In the genomic region with DNA sequence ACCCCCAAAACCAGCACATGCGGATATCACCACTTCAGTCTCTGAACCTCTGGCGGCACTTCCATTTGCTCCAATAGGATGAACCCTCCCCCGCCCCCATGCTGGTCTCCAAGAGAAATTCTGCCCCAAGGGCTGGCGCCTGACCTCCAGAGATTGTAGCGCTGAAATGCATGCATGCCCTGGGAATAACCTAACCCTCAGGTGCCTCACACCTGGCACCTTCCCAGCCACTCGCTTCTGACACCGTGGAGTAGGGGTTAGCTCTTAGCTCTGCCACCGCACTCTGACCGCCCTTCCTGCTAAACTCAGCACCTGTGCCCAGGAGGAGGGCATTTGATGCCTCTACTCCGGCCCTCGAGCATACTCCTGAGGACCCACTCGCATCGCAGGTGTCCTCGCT, we compare ENCODE assay signal across 8 mouse cellular contexts. TPM values are rescaled to one million over a fixed set of nuclear protein-coding genes. Genes with fewer than 3 reads are reported as not detected.
DNase-seq lines count a peak whose midpoint lies in the region; ATAC-seq and TF ChIP-seq lines count a peak whose summit lies in the region.

No protein-coding gene starts in this region.

- DNase-seq in gastrocnemius, adult 2 months, result no peak
- no peak for DNase-seq in gastrocnemius, postnatal 4 days (ENCODE audit: low spot score in 2 of 2)
- DNase-seq in CH12.LX (ENCODE audit: extremely low read depth), result no peak
- DNase-seq in liver, embryonic 14.5 days (ENCODE audit: low read depth in 3 of 3, low spot score in 3 of 3), result no peak
- DNase-seq in B cell, adult 2 months, result no peak
- DNase-seq in frontal cortex, postnatal 10 days (ENCODE audit: low spot score in 2 of 2), result no peak
- no peak for DNase-seq in adrenal gland, postnatal 25 days

- no peak for TF ChIP-seq POLR2A in CH12.LX (IDR thresholded peaks at IDR 0.05; ENCODE audit: low read depth, low read length)

- TF ChIP-seq CTCF in gastrocnemius, adult 2 months (IDR thresholded peaks at IDR 0.05), result no peak
- TF ChIP-seq CTCF in CH12.LX (conservative IDR thresholded peaks at IDR 0.05 in 1 of 2, IDR thresholded peaks at IDR 0.05 in 1 of 2; ENCODE audit: low read depth in 2 of 2, low read length in 2 of 2), result no peak
- no peak for TF ChIP-seq CTCF in liver, embryonic 14.5 days (IDR thresholded peaks at IDR 0.05; ENCODE audit: low read depth)

- no peak for TF ChIP-seq EP300 in CH12.LX (IDR thresholded peaks at IDR 0.05; ENCODE audit: low read length)
- TF ChIP-seq EP300 in liver, embryonic 14.5 days (IDR thresholded peaks at IDR 0.05; ENCODE audit: low read depth), result no peak

- WGBS in forebrain, embryonic 16.5 days, result 1% methylated on average over 14 of the region's 14 CpGs
- 4% methylated on average over 14 of the region's 14 CpGs for WGBS in liver, embryonic 14.5 days (ENCODE audit: insufficient replicate concordance)

- dilution Hi-C loops in CH12.LX (cut with MboI; ENCODE audit: extremely low pct_ligation_motif_present, extremely low pct_unique_long_range_greater_than_20kb, low sequenced_read_pairs), result no loop called here

- peaks cover 4% of the 10 kb centered on the region for H3K9me3 ChIP-seq in CH12.LX (replicated peaks; ENCODE audit: low read length)
- H3K9me3 ChIP-seq in forebrain, embryonic 16.5 days (ENCODE audit: control insufficient read depth, low read length), result no peaks in the 10 kb centered on the region
- H3K9me3 ChIP-seq in liver, embryonic 14.5 days (ENCODE audit: control insufficient read depth, low read length), result no peaks in the 10 kb centered on the region

- H3K27me3 ChIP-seq in CH12.LX (replicated peaks), result peaks cover 73% of the 10 kb centered on the region
- H3K27me3 ChIP-seq in forebrain, embryonic 16.5 days (replicated peaks; ENCODE audit: control insufficient read depth, insufficient read depth, low read length), result no peaks in the 10 kb centered on the region
- peaks cover 30% of the 10 kb centered on the region for H3K27me3 ChIP-seq in liver, embryonic 14.5 days (ENCODE audit: control insufficient read depth, insufficient read depth, low read length)

- no peaks in the 10 kb centered on the region for H3K79me2 ChIP-seq in CH12.LX (replicated peaks; ENCODE audit: control insufficient read depth, extremely low read depth, insufficient read depth, poor library complexity, severe bottlenecking)

- no peak for TF ChIP-seq RAD21 in CH12.LX (IDR thresholded peaks at IDR 0.05; ENCODE audit: low read depth, low read length)

- no peak overlapping the region for H3K9ac ChIP-seq in CH12.LX (ENCODE audit: insufficient read depth, low read depth)
- H3K9ac ChIP-seq in forebrain, embryonic 16.5 days (replicated peaks; ENCODE audit: low read depth, low read length), result peak overlapping the region; percentile 57
- no peak overlapping the region; the same call in 1 of the 2 replicates for H3K9ac ChIP-seq in liver, embryonic 14.5 days (replicated peaks)

- no peak for ATAC-seq in forebrain, embryonic 16.5 days
- ATAC-seq in liver, embryonic 14.5 days (ENCODE audit: insufficient read depth), result peak; percentile 8; the same call in 1 of the 2 replicates

- intact Hi-C loops in gastrocnemius, adult 2 months (cut with DNase I), result no loop called here

- H3K36me3 ChIP-seq in CH12.LX (replicated peaks in 1 of 2; ENCODE audit: control insufficient read depth in 1 of 2, insufficient read depth in 1 of 2, low read length in 1 of 2), result no peaks in the 10 kb centered on the region
- no peaks in the 10 kb centered on the region for H3K36me3 ChIP-seq in forebrain, embryonic 16.5 days (ENCODE audit: control insufficient read depth, insufficient read depth)
- no peaks in the 10 kb centered on the region for H3K36me3 ChIP-seq in liver, embryonic 14.5 days (replicated peaks; ENCODE audit: control insufficient read depth, insufficient read depth, low read depth)

- in situ Hi-C loops in CH12.LX (cut with MboI; ENCODE audit: low pct_ligation_motif_present, low pct_unique_long_range_greater_than_20kb, low sequenced_read_pairs), result no loop called here

- H3K27ac ChIP-seq in gastrocnemius, adult 2 months, result no peak overlapping the region
- no peak overlapping the region for H3K27ac ChIP-seq in CH12.LX (ENCODE audit: insufficient read depth, low read depth)
- no peak overlapping the region for H3K27ac ChIP-seq in forebrain, embryonic 16.5 days (ENCODE audit: low read length)
- H3K27ac ChIP-seq in liver, embryonic 14.5 days, result no peak overlapping the region

- H3K4me3 ChIP-seq in gastrocnemius, adult 2 months, result peak overlapping the region; percentile 75
- peak overlapping the region in 2 of 3 experiments; percentile 50 to 55 for H3K4me3 ChIP-seq in CH12.LX (replicated peaks in 1 of 3; ENCODE audit: low read depth in 2 of 3, low read length in 2 of 3, poor library complexity in 1 of 3)
- H3K4me3 ChIP-seq in forebrain, embryonic 16.5 days (replicated peaks; ENCODE audit: low read length), result peak overlapping the region; percentile 56
- H3K4me3 ChIP-seq in liver, embryonic 14.5 days (ENCODE audit: insufficient read depth in 1 of 2, low read depth in 2 of 2, low read length in 2 of 2), result peak overlapping the region; percentile 47 to 57

- H3K4me2 ChIP-seq in CH12.LX (ENCODE audit: insufficient read depth, low read depth, poor library complexity, severe bottlenecking), result peak overlapping the region; percentile 79
- peak overlapping the region; percentile 89 for H3K4me2 ChIP-seq in forebrain, embryonic 16.5 days (ENCODE audit: low read length)
- H3K4me2 ChIP-seq in liver, embryonic 14.5 days (ENCODE audit: low read depth), result peak overlapping the region; percentile 71

- peaks cover 4 to 9% of the 10 kb centered on the region in 2 experiments; a peak in 3 of 4 replicates for H3K4me1 ChIP-seq in CH12.LX (ENCODE audit: control insufficient read depth in 1 of 2, insufficient read depth in 2 of 2)
- peaks cover 12% of the 10 kb centered on the region for H3K4me1 ChIP-seq in forebrain, embryonic 16.5 days (replicated peaks; ENCODE audit: control insufficient read depth, insufficient read depth, low read length)
- peaks cover 0 to 7% of the 10 kb centered on the region in 2 experiments; a peak in 2 of 4 replicates for H3K4me1 ChIP-seq in liver, embryonic 14.5 days (replicated peaks; ENCODE audit: control insufficient read depth in 2 of 2, insufficient read depth in 2 of 2, low read length in 1 of 2)

TF ChIP-seq in CH12.LX, 34 proteins besides CTCF, POLR2A, EP300 and RAD21:
- TF ChIP-seq CHD2 (IDR thresholded peaks at IDR 0.05; ENCODE audit: low read length) (no peak), RCOR1 (conservative IDR thresholded peaks at IDR 0.05; ENCODE audit: low read depth, low read length) (no peak), MEF2A (IDR thresholded peaks at IDR 0.05; ENCODE audit: borderline replicate concordance, low read depth, low read length) (no peak), MXI1 (IDR thresholded peaks at IDR 0.05; ENCODE audit: low read depth, low read length) (no peak), HCFC1 (IDR thresholded peaks at IDR 0.05; ENCODE audit: low read depth, low read length) (no peak), ZNF384 (IDR thresholded peaks at IDR 0.05; ENCODE audit: low read depth, low read length) (no peak), TBP (conservative IDR thresholded peaks at IDR 0.05; ENCODE audit: low read depth, low read length) (no peak), IRF4 (IDR thresholded peaks at IDR 0.05; ENCODE audit: low read depth, low read length) (no peak), CHD1 (IDR thresholded peaks at IDR 0.05; ENCODE audit: low read depth, low read length) (no peak), NELFE (IDR thresholded peaks at IDR 0.05; ENCODE audit: low read depth, low read length) (no peak), POLR2AphosphoS2 (IDR thresholded peaks at IDR 0.05; ENCODE audit: low read depth, low read length) (no peak), JUND (conservative IDR thresholded peaks at IDR 0.05; ENCODE audit: low read depth, low read length) (no peak), BHLHE40 (IDR thresholded peaks at IDR 0.05; ENCODE audit: low read depth, low read length) (no peak)

RNA-seq across cellular contexts. Expression of a gene that starts 0.3 kb away (rescaled TPM):
- under 1 TPM in 1 of 2 experiments, not detected in 1; 0.08 TPM for total RNA-seq in gastrocnemius, adult 2 months (2021)
- under 1 TPM; 0.61 to 0.88 TPM for total RNA-seq in gastrocnemius, postnatal 4 days (2021)
- total RNA-seq in CH12.LX (2012; rRNA removed) (0.17 and 0.25 TPM in 2 replicates), CH12.LX (2014; rRNA removed) (0.04 TPM in 1 of 2 replicates, not detected in the other)
- 0.41 and 1.1 TPM in 2 replicates for polyA plus RNA-seq in CH12.LX (2012; ENCODE audit: insufficient read length, low read depth)
- polyA plus RNA-seq in forebrain, embryonic 16.5 days (2015; fragmentation: Nextera tagmentation; extraction: Ambion mirVana), result 4.9 and 9.0 TPM in 2 replicates
- 4.3 and 4.6 TPM in 2 replicates for polyA plus RNA-seq in liver, embryonic 14.5 days (2012; rRNA removed)
- 5.7 and 7.2 TPM in 2 replicates for polyA plus RNA-seq in liver, embryonic 14.5 days (2014; fragmentation: Nextera tagmentation; extraction: Ambion mirVana)
- 1.0 and 1.3 TPM in 2 replicates for total RNA-seq in adrenal gland, postnatal 25 days (2021)

RNA-seq across cellular contexts. Expression of a gene that starts 51.4 kb away (rescaled TPM):
- total RNA-seq in gastrocnemius, adult 2 months (2021), result 10 to 100 TPM; 14.9 to 18.4 TPM
- 10 to 100 TPM; 38.4 to 39.2 TPM for total RNA-seq in gastrocnemius, postnatal 4 days (2021)
- total RNA-seq in CH12.LX (2012; rRNA removed) (9.5 and 10.1 TPM in 2 replicates), CH12.LX (2014; rRNA removed) (6.7 and 7.7 TPM in 2 replicates)
- 23.4 and 23.6 TPM in 2 replicates for polyA plus RNA-seq in CH12.LX (2012; ENCODE audit: insufficient read length, low read depth)
- 24.4 and 27.9 TPM in 2 replicates for polyA plus RNA-seq in forebrain, embryonic 16.5 days (2015; fragmentation: Nextera tagmentation; extraction: Ambion mirVana)
- polyA plus RNA-seq in liver, embryonic 14.5 days (2012; rRNA removed), result 6.0 and 6.5 TPM in 2 replicates
- polyA plus RNA-seq in liver, embryonic 14.5 days (2014; fragmentation: Nextera tagmentation; extraction: Ambion mirVana), result 2.6 and 3.0 TPM in 2 replicates
- total RNA-seq in adrenal gland, postnatal 25 days (2021), result 41.9 and 46.1 TPM in 2 replicates
